Mouse (Mus musculus): ENCODE results near the gene Ak1. TPM values are rescaled to one million over a fixed set of nuclear protein-coding genes. Genes with fewer than 3 reads are reported as not detected.

Ak1 gene
- total RNA-seq (2021) = 10 to 100 TPM; 53.4 to 68.7 TPM
- long read RNA-seq, experiment 1, transcript Ak1-201 (6 exons, 2,034 nt) = minor isoform, 9 of 168 reads
- long read RNA-seq, experiment 1, transcript Ak1-202 (7 exons, 2,063 nt) = major isoform, 118 of 168 reads
- long read RNA-seq, experiment 1, partial matches to known transcripts = 22 of 168 reads
- long read RNA-seq, experiment 1, other reads (novel, unspliced or antisense) = 18 of 168 reads
- long read RNA-seq, experiment 2, transcript Ak1-201 (6 exons, 2,034 nt) = minor isoform, 5 of 110 reads
- long read RNA-seq, experiment 2, transcript Ak1-202 (7 exons, 2,063 nt) = major isoform, 74 of 110 reads
- long read RNA-seq, experiment 2, partial matches to known transcripts = 15 of 110 reads
- long read RNA-seq, experiment 2, other reads (novel, unspliced or antisense) = 16 of 110 reads

DNA sequence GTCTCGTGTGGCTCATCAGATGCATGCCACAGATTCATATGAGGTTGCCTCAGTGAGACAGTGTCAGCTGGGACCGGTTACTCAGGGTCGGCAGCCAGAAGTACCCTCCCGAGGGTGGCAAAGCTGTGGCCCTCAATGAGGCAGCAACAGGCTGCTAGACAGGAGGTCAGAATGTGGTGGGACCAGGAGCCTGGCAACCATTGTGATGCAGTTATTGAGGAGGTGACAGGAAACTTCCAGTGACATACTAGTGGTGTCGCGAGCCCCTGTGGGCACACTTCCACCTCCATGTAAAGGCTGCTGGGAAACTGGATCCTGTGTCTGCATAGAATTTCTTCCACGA lies at the start of gene Ak1:
Ak1 (plus strand) TSS at position 242 of the 343 bp plus-strand sequence.
- DNase-seq (ENCODE audit: low spot score in 2 of 2) = no peak

DNA sequence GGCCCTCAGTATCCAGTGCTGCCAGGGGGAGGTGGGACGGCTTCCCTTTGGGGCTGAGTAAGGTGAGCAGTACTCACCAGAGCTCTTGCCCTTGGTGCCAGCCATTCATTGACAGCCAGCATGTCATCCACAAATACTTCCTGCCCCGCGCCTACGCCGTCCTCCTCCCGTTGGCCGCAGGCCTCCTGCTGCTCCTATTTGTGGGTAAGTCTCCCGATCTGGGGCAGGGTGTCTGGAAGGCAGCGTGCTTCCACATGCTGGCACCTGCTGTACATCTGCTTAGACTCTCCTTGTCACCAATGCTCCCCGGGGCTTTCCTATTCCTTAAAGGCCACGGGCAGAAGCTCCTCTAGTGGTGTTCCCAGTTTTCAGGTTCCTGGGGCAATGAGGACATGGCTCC lies 49.4 kb upstream of the Ak1 start:
- DNase-seq (ENCODE audit: low spot score in 2 of 2) = no peak

DNA sequence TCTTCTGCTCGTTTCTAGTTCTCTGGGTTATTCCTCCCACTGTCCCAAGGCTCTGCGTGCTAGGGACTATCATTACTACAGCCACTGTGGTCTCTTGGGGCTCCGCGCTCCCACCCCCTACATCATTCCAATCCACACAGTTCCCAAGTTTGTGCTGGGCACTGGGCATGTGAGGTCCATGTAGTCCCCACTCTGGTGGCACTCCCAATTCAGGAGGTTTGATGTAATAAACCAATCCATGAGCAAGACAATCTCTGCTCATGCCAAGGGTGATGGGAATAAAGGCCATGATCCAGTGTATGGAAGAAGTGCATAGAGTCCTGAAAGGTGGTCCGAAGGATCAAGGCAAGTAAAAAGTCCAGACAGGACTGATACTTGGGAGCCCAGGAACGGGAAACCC lies 47.1 kb upstream of the Ak1 start, which contains the start of gene Pip5kl1:
Pip5kl1 (plus strand) TSS at position 301 of the 400 bp plus-strand sequence.
- no peak for DNase-seq (ENCODE audit: low spot score in 2 of 2)

DNA sequence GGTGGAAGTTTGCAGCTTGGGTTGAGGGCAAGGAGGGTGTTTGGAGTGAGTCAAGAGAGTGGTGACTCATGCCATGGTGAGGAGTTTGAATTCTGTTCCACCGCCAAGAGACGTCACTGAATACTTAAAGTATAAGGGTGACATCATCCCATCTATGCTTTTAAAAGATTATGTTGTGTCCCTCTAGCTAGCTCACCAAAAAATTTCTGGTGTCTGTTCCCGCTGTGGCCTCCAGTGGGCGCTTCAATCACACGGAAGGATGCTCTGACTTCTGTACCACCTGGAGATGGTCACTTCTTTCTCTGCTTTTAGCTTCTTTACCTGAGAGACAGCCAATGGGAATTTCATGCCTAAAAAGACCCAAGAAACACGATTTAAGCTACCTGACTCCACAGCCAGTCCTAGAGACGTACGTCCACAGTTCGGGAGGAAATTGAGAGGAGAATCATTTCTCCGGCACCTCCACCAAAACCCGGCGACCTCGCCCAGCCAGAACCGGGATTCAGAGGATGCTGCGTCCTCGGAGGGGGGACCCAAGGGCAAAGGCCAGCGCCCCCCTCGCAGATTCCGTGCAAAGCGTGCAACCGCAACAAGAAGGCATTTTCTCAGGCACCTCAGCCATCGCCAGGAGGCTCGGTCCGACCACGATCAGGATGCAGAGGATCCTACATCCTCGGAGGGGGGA lies 46.5 kb upstream of the Ak1 start:
- no peak for DNase-seq (ENCODE audit: low spot score in 2 of 2)

DNA sequence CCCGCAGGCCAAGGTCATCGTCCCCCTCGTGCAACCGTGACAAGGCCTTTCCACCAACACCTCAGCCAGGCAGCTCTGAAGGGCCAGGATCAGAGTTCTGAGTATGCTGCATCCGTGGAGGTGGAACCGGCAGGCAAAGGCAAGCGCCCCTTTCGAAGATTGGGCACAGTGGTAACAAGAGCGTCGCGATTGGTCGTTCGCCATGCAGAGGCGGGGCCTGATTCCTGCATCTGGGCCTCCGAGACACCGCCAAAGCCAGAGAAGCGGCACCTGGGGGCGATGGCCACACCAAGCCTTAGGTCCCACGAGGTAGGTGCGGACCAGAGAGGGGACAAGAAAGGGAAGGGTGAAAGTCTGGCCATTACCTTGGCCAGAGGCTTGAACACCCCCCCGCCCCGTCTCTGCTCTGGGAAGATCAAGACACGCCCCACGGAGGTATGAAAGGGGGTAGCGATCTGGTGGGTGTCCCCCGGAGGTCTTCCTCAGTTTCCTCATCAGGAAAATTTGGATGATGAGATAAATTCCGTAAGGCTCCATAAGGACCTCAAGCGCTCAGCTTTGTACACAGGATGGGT lies 45.9 kb upstream of the Ak1 start, which contains the start of gene 9430097D07Rik:
9430097D07Rik (minus strand) TSS at position 99 of the 575 bp plus-strand sequence.
- no peak for DNase-seq (ENCODE audit: low spot score in 2 of 2)

DNA sequence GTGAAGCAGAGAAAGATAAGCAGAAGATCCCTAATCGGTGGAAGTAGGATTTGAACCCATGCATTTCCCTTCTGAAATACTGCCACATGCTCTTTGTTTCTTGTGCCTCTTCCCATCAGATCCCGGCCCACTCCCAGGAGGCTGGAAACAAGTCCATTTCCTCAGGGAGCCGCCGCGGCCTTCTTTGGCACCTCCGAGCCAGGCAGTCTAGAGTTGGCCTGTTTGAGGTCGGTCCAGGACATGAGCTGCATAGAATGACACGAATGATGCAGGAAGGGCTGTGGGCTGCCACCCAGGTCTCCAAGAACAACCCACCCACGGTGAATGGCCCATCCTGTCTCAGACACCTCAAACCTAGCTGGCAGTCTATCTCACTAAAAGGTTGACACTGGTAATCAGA lies 45.0 kb upstream of the Ak1 start:
- no peak for DNase-seq (ENCODE audit: low spot score in 2 of 2)

DNA sequence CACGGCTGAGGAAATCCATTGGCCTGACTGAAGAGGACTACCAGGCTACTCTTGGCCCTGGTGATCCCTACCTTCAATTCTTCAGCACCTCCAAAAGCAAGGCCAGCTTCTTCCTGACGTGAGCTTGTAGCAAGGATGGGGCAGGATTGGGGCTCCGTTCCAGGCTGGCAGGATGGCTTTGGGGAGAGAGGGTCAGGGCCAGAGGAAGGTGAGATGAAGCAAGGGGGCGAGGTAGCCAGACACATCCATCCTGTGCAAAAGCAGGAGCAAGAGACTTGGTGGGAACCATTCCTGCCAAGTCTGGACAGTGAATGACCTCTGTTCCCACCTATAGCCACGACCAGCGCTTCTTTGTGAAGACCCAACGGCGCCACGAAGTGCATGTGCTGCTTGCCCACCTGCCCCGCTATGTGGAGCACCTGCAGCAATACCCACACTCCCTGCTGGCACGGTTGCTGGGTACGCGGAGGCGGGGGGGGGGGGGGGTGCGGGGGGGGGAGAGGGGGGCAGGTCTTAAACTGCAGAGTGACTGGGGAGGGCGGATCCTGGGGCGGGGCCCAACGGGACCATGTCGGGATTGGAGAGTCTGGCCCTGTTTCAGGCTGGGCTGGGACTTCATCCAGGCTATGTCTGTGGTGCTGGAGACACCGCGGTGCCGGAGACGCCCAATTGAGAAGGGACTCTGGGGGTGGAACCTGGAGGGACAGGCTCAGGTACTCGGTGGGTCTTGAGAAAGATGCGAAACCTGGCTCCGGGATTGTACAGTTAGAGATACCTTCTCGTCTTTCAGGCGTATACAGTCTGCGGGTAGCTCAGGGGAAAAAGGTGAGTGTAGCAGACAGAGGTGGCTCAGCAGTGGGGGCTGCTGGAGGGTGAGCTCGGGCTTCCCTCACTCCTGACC lies 43.2 kb upstream of the Ak1 start:
- DNase-seq (ENCODE audit: low spot score in 2 of 2) = no peak

DNA sequence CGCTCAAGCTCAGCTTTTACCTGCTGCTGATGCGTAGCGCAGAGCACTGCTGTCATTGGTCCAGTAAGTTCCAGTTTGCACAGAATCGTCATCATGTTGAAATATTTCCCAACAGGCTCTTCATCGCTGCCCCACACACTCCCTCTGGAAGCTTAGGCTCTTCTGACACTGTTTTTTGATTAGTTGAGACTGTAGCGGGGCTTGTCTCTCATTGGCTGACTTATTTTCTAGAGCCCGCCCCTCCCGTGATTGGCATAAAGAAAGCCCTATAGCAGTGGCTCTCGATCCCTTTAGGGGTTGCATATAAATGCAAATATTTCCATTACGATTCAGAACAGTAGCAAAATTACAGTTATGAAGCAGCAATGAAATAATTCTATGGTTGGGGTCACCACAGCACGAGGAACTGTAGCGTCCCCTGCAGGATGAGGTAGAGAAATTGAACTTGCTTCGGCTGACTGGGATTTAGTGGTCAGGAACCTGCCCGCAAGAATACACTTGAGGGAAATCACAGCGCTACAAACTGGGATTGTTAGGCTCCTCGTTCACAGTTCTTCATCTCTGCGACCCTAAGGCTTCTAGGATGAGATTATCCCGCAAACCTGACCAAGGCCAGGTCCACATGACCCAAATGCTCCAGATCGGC lies 40.0 kb upstream of the Ak1 start:
- no peak for DNase-seq (ENCODE audit: low spot score in 2 of 2)

DNA sequence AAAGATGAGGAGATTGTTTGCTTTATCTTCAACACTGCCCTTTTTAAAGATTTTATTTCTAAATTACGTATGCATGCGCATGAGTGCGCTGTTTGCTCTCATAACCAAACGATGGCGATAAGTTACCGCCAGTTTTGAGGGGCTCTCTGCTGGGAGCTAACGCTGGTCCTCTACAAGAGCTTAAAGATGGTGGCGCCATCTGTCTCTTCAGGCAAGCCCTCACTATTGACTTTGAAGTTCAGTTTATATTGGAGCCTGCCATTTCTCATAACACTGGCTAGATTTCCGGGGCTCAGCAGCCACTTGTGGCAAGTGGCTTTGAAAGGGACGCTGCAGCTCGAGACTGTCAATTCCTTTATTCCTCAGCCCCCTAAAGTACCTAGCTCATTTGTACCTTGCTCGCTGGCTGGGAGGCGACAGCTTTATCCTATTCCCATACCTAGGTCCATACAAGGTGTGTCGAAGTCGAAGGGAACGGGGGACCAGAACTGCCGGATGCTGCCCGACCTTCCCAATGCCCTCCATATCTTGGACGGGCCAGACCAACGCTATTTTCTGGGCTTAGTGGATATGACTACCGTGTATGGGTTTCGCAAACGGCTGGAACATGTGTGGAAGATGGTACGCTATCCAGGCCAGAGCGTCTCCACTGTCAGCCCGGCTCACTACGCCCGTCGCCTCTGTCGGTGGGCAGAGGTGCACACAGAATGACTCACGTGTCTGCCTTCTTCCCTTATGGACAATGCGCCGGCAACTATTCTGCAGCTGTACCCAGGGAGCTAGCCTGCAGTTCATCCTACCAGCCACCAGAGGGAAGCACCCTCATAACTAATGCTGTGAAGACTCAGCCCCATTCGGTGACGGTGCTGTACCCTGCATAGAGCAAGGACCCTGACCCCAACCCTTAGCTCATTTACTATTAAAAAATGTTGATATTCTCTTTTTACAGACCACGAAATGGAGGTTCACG lies 38.4 kb upstream of the Ak1 start:
- DNase-seq (ENCODE audit: low spot score in 2 of 2) = peak in 1 of 2 experiments; percentile 58

DNA sequence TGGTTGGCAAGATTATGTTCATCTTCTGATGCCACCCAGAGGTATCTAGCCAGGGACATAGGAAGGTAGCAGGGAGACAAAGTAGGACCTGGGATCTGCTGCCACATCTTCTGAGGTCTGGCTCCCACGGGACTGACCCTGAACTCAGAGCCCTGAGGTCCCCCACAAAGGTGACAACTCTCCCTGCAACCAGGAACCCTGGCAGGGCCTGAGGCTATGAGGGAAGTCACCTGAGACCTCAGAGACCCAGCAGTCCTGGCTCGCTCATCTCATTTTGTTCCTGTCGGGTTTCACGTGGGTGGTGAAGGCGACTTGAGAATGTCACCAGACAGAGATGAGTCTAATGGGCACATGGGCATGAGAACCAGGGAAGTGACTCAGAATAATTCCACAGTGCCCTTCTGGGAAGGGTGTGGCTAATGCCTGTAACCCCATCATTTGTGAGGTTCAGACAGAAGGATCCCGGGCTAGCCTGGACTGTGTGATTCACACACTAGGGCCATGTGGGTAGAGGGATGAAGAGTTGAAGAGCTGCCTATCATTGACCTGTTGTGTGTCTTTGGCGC lies 36.3 kb upstream of the Ak1 start:
- no peak for DNase-seq (ENCODE audit: low spot score in 2 of 2)

DNA sequence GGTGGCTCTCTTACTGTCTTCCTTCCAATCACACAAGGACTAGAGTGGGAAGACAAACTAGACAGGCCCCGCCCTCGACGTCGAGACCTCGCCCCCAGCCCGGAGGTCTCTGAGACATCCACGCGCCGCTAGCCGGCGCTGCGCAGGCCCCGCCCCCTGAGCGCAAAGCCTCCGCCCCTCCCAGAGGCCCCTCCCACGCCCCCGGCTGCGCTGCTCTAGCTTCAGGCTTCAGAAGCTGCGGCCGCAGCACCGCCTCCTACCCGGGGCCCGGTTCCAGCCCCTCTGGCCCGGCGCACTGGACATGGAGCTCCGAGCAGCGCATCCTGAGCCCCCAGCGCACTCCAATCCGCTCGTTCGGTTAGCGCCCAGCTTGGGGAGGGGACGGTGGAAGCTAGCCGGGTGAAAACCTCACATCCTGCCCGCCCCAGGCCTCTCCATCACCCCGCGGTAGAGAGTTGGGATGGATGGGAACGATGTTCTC lies 34.6 kb upstream of the Ak1 start, which contains the start of gene St6galnac4:
St6galnac4 (plus strand) TSS at position 225 of the 481 bp plus-strand sequence.
- DNase-seq (ENCODE audit: low spot score in 2 of 2) = peak; percentile 72 to 81

DNA sequence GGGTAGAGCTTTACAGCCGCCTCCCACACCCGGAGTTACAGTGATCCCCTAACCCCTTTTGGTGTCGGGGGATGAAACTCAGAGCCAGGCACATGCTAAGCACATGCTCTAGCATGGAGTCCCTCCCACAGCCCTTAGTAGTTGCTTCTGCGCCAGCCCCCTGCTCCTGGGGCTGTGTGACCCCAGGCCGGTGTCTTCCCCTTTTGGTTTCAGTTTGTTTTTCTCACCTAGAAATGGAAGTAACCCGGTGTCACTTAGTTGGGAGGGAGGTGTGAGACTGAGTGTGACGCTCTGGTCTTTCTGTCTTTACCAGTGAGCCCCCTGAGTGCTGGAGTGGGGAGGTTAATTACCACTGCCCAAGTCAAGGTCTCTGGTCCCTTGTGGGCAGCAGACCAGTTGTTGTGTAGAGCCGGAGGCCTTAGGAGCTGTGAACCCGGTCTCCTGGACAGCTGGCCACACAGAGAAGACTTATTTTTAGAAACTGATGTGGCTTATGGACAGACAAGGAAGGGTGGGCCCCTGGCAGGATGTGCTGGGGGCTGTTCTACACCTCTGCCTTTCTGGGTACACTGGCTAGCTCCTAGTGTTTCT lies 33.7 kb upstream of the Ak1 start:
- DNase-seq (ENCODE audit: low spot score in 2 of 2) = no peak

DNA sequence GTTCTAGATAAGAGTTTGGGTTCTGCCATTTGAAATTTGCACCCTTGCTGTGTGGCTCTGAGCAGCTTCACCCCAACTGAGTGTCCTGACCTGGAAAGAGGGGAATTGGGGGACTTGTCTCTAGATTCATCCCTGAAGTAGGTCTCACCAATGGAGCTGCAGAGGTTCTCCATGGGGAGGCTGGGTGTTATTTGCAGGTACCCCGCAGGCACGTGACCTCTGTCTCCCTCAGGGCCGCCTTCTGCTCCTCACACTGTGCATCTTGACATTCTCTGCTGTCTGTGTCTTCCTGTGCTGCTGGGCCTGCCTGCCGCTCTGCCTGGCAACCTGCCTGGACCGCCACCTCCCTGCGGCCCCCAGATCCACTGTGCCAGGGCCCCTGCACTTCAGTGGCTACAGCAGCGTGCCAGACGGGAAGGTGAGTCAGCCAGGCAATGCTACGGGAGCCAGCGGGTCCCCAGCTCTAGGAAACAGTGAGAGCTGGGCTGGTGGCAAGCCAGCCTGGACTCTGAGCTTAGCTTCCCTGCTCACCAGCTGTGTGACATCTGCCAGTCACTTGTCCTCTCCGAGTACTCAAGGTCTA lies 32.3 kb upstream of the Ak1 start:
- no peak for DNase-seq (ENCODE audit: low spot score in 2 of 2)

DNA sequence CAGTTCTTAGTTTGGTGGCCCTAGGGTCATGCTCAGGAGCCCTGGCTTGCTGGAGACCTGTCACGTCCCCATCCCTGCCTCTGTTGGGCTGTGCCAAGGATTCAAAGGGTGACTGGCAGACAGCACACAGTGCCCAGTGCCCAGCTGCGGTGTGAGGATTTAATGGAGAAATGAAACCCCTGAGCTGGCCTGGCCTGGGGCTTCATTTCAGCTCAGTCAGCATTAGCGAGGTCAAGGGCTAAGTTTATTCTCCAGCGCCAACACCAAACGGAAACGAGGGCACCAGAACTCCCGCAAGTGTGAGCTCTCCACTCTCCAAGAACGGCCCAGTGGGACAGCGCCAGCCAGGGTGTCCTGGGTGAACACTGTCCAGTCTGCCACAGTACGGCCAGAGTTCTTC lies 31.3 kb upstream of the Ak1 start:
- no peak for DNase-seq (ENCODE audit: low spot score in 2 of 2)

DNA sequence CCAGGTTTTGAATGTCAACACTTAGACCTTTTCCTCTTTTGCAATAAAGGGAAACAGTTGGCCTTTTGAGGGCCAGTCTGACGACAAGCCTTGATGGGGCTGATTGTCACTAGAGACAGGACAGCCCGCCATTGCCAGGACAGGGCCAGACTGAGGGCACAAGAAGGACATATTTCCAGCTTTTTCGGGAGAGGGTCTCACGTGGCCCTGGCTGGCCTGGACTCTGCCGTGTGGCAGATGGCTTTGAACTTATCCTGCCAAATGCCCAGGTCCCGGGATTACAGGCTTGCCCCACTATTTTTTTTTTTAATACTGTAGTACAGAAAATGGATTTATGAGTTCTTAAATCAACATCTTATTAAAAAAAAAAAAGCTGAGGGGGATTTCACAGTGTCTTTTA lies 30.3 kb upstream of the Ak1 start:
- no peak for DNase-seq (ENCODE audit: low spot score in 2 of 2)

DNA sequence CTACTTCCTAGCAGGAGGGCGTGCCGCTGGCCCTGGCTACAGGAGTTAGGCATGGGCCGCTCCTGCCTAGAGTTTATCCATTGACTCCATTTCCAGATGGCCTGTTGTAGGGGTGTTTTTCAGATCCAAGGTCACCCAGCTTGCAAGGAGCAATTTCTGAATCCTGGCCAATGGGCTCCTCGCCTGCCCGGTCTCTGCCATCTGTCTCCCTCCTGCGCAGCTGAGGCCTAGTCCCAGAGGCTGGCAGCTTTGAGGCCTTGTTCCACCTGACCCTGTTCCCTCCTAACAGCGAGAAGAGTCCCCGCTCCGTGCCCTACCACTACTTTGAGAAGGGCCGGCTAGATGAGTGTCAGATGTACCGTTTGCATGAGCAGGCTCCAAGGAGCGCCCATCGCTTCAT lies 24.8 kb upstream of the Ak1 start:
- no peak for DNase-seq (ENCODE audit: low spot score in 2 of 2)

DNA sequence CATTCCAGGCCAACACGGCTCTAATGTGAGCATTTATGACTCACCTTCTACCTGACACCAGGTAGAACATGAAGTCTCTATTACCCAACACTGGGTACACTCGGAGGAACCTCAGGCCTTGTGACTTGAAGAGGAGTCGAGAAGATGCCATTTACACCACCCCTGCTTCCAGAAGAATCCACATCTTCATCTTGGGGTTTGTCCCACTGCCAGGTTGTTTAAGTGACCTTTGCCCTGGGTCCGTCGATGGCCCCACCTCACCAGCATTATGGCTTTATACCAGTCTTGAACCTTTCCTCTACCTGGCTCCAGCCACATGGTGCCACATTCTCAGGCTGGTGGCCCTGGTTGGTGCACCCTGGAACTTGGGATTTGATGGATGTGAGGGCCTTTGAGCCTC lies 24.3 kb upstream of the Ak1 start:
- no peak for DNase-seq (ENCODE audit: low spot score in 2 of 2)

DNA sequence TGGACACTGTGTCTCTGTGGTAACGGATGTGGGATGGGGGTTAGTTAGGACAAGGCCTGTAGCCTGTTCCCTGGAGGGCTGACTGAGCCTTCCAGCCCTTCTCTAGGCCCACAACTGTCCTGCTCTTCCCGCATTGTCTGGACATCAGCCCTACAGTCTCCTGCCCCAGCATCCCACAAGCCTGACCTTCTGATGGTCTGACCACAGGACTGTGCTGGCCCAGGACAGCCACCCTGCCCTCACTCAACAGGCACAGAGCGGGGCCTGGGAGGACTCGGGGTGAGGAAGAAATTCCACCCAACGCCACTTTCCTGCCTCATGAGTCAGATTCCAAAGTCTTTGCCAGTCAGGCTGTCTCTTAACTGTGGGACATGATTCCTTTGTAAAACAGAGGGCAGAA lies 23.9 kb upstream of the Ak1 start:
- DNase-seq (ENCODE audit: low spot score in 2 of 2) = no peak
